Mouse (Mus musculus) embryonic facial prominence, embryonic 11.5 days (tissue): Measurements from ENCODE around the gene Hmox1. TPM values are rescaled to one million over a fixed set of nuclear protein-coding genes. Genes with fewer than 3 reads are reported as not detected.

Source experiments
- ATAC-seq: fragments of 200-750 bp; cut with Nextera tagmentation; replicated peaks from 2 replicates; pipeline ENCODE4 v1.8.0; 2017; ENCODE audit warnings: low read depth; ENCODE audit not compliant: insufficient number of reproducible peaks, low FRiP score, low TSS enrichment
- DNase-seq: peaks from one replicate; pipeline ENCODE4 v3.0.0-alpha.2; 2015; ENCODE audit warnings: low spot score
- H3K27ac ChIP-seq: fragments of 300-500 bp; sonication (generic); replicated peaks from 2 replicates; pipeline ENCODE4 v1.5.1; 2014; ENCODE audit warnings: mild to moderate bottlenecking, low read depth, low read length, control low read depth
- H3K27me3 ChIP-seq: fragments of 300-500 bp; sonication (generic); 2 replicates; pipeline ENCODE4 v1.6.1; 2014; ENCODE audit warnings: mild to moderate bottlenecking, low read length, moderate library complexity, mixed read lengths; ENCODE audit not compliant: control insufficient read depth, insufficient read depth
- H3K36me3 ChIP-seq: fragments of 300-500 bp; sonication (generic); replicated peaks from 2 replicates; pipeline ENCODE4 v1.6.1; 2014; ENCODE audit warnings: low read depth, mild to moderate bottlenecking, low read length, moderate library complexity, mixed read lengths; ENCODE audit not compliant: control insufficient read depth, insufficient read depth
- H3K4me1 ChIP-seq: fragments of 300-500 bp; sonication (generic); 2 replicates; pipeline ENCODE4 v1.6.1; 2014; ENCODE audit warnings: low read length, mixed read lengths; ENCODE audit not compliant: control insufficient read depth, insufficient read depth
- H3K4me2 ChIP-seq: fragments of 300-500 bp; sonication (generic); 2 replicates; pipeline ENCODE4 v1.6.1; 2014; ENCODE audit warnings: low read depth, mild to moderate bottlenecking, control low read depth, low read length, moderate library complexity
- H3K4me3 ChIP-seq: fragments of 300-500 bp; sonication (generic); 2 replicates; pipeline ENCODE4 v1.5.1; 2014; ENCODE audit warnings: low read depth, low read length, control low read depth
- H3K9ac ChIP-seq: fragments of 300-500 bp; sonication (generic); replicated peaks from 2 replicates; pipeline ENCODE4 v1.6.1; 2014; ENCODE audit warnings: mild to moderate bottlenecking, control low read depth, low read length
- H3K9me3 ChIP-seq: fragments of 300-500 bp; sonication (generic); replicated peaks from 2 replicates; pipeline ENCODE4 v1.6.1; 2016; ENCODE audit warnings: mild to moderate bottlenecking, low read length, inconsistent platforms, mixed read lengths; ENCODE audit not compliant: control insufficient read depth
- WGBS: fragments of 180-500 bp; shearing (Covaris S2); extraction: QIAGEN DNeasy Blood & Tissue Kit; methylation state at CpG from one replicate; pipeline ENCODE4 v1.1.7; 2014; 5-methylcytosine and 5-hydroxymethylcytosine counted together
- polyA plus RNA-seq: library from polyadenylated mRNA; unstranded; fragments of >200 nt; fragmentation: Nextera tagmentation; extraction: Ambion mirVana; gene quantifications from 2 replicates; pipeline ENCODE4 v1.2.1, GENCODE M21; 2014

Gene Hmox1
- polyA plus RNA-seq, 1 experiment from 2014 or later, result 18.0 TPM

- Histone ChIP-seq H3K27me3 (no peaks in the 10 kb centered on the region), H3K27ac (no peak overlapping the region), H3K9ac (no peak overlapping the region), H3K9me3 (no peaks in the 10 kb centered on the region), H3K4me2 (no peak overlapping the region), H3K36me3 (no peaks in the 10 kb centered on the region), H3K4me1 (no peaks in the 10 kb centered on the region), H3K4me3 (no peak overlapping the region)
- DNase-seq, result no peak
- no peak for ATAC-seq
- 89% methylated on average over 6 of the region's 6 CpGs for WGBS
Observed at GRCm38 (mm10) chr8:75082181-75082805, 11.1 kb upstream of the Hmox1 start.

GRCm38 (mm10) chr8:75083846-75084245, 9.6 kb upstream of the Hmox1 start:
- H3K4me2 ChIP-seq, result peak overlapping the region; percentile 32
- no peaks in the 10 kb centered on the region for H3K36me3 ChIP-seq
- no peaks in the 10 kb centered on the region for H3K4me1 ChIP-seq
- no peak overlapping the region for H3K9ac ChIP-seq
- H3K27me3 ChIP-seq, result no peaks in the 10 kb centered on the region
- no peak overlapping the region for H3K4me3 ChIP-seq
- H3K27ac ChIP-seq, result no peak overlapping the region
- no peaks in the 10 kb centered on the region for H3K9me3 ChIP-seq
- WGBS, result 5% methylated on average over 17 of the region's 17 CpGs
- ATAC-seq (peak; percentile 94), DNase-seq (peak; percentile 96)

- 83% methylated on average over 3 of the region's 3 CpGs for WGBS
- Histone ChIP-seq H3K9me3 (no peaks in the 10 kb centered on the region), H3K36me3 (no peaks in the 10 kb centered on the region), H3K4me1 (no peaks in the 10 kb centered on the region), H3K9ac (no peak overlapping the region), H3K27me3 (no peaks in the 10 kb centered on the region), H3K4me2 (no peak overlapping the region), H3K4me3 (no peak overlapping the region), H3K27ac (no peak overlapping the region)
- ATAC-seq (no peak), DNase-seq (no peak)
Observed at GRCm38 (mm10) chr8:75084382-75085064, 8.9 kb upstream of the Hmox1 start.

- Histone ChIP-seq H3K9ac (no peak overlapping the region), H3K27me3 (no peaks in the 10 kb centered on the region), H3K27ac (no peak overlapping the region), H3K36me3 (no peaks in the 10 kb centered on the region), H3K4me3 (no peak overlapping the region), H3K4me1 (no peaks in the 10 kb centered on the region), H3K4me2 (no peak overlapping the region), H3K9me3 (no peaks in the 10 kb centered on the region)
- 91% methylated on average over 2 of the region's 2 CpGs for WGBS
- no peak for DNase-seq
- ATAC-seq, result no peak
Observed at GRCm38 (mm10) chr8:75086002-75086401, 7.4 kb upstream of the Hmox1 start.

- H3K9me3 ChIP-seq, result no peaks in the 10 kb centered on the region
- H3K27me3 ChIP-seq, result no peaks in the 10 kb centered on the region
- H3K36me3 ChIP-seq, result no peaks in the 10 kb centered on the region
- no peak overlapping the region for H3K9ac ChIP-seq
- H3K27ac ChIP-seq, result no peak overlapping the region
- H3K4me3 ChIP-seq, result no peak overlapping the region
- DNase-seq (no peak), ATAC-seq (no peak)
- no peaks in the 10 kb centered on the region for H3K4me1 ChIP-seq
- H3K4me2 ChIP-seq, result no peak overlapping the region
Observed at GRCm38 (mm10) chr8:75087127-75087526, 6.3 kb upstream of the Hmox1 start.

GRCm38 (mm10) chr8:75088989-75089881, 4.2 kb upstream of the Hmox1 start:
- 0 out of 2 replicates have a peak overlapping the region, but pooled peaks have one; percentile 8 for H3K4me2 ChIP-seq
- no peak for ATAC-seq

GRCm38 (mm10) chr8:75090781-75091365, 2.5 kb upstream of the Hmox1 start:
- H3K27me3 ChIP-seq, result no peaks in the 10 kb centered on the region
- ATAC-seq (no peak), DNase-seq (no peak)
- H3K4me3 ChIP-seq, result no peak overlapping the region
- H3K36me3 ChIP-seq, result no peaks in the 10 kb centered on the region
- H3K27ac ChIP-seq, result no peak overlapping the region
- H3K4me1 ChIP-seq, result no peaks in the 10 kb centered on the region
- no peaks in the 10 kb centered on the region for H3K9me3 ChIP-seq
- H3K9ac ChIP-seq, result no peak overlapping the region
- H3K4me2 ChIP-seq, result no peak overlapping the region
- WGBS, result 86% methylated on average over 4 of the region's 4 CpGs

More at GRCm38 (mm10) chr8:75088989-75089881, 4.2 kb upstream of the Hmox1 start:
- peak overlapping the region; percentile 48 for H3K9ac ChIP-seq
- no peak overlapping the region for H3K4me3 ChIP-seq
- no peaks in the 10 kb centered on the region for H3K9me3 ChIP-seq
- 31% methylated on average over 6 of the region's 6 CpGs for WGBS
- H3K27ac ChIP-seq, result no peak overlapping the region
- peak; percentile 90 for DNase-seq
- no peaks in the 10 kb centered on the region for H3K4me1 ChIP-seq
- H3K36me3 ChIP-seq, result no peaks in the 10 kb centered on the region
- no peaks in the 10 kb centered on the region for H3K27me3 ChIP-seq
